Mouse (Mus musculus) bone marrow macrophage, adult 2 months (primary cell): Measurements from ENCODE around the gene Mroh2b. TPM values are rescaled to one million over a fixed set of nuclear protein-coding genes. Genes with fewer than 3 reads are reported as not detected.

Source experiments
- H3K27ac ChIP-seq: 2 replicates; pipeline ENCODE4 v1.5.1; 2012; ENCODE audit warnings: low read depth, low read length; ENCODE audit not compliant: insufficient read depth
- H3K4me1 ChIP-seq: 2 replicates; pipeline ENCODE4 v1.6.1; 2012; ENCODE audit warnings: low read length; ENCODE audit not compliant: control insufficient read depth, insufficient read depth
- H3K4me3 ChIP-seq: 2 replicates; pipeline ENCODE4 v1.5.1; 2012; ENCODE audit warnings: mild to moderate bottlenecking, low read length, moderate library complexity; ENCODE audit not compliant: insufficient read depth
- CTCF ChIP-seq: IDR thresholded peaks from 2 replicates; pipeline ENCODE4 v1.5.1; 2012; ENCODE audit warnings: low read depth, mild to moderate bottlenecking, low read length, moderate library complexity
- POLR2A ChIP-seq: IDR thresholded peaks from 2 replicates; pipeline ENCODE4 v1.6.1; 2012; ENCODE audit warnings: mild to moderate bottlenecking, low read depth, low read length, borderline replicate concordance
- polyA plus RNA-seq: library from polyadenylated mRNA; stranded (reverse); fragments of >200 nt; gene quantifications from 2 replicates; pipeline ENCODE4 v1.2.4, GENCODE M21; 2012; ENCODE audit not compliant: missing spikeins, insufficient read depth, insufficient read length

Gene Mroh2b
- polyA plus RNA-seq, result not detected in 2 replicates

DNA sequence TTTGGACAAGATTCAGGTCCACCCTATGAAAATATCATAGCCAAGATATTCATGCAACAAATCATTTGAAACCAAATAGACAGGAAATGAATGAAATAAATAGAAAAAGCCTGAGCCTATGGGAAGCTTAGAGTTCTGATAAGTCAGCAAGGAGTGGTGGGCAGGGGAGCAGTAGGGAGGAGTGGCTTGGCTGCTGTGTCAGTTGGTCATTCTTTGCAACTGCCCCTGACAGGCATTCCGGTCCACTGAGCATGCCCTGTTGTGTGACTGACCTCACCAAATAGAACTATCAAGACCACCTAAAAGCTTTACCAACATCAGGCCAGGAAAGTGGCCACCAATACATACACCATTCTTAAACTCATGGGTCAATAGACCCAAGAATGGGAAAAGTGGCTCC lies at the start of gene Mroh2b:
TSS of gene Mroh2b (plus strand) at position 301 of the 400 bp plus-strand sequence.
- TF ChIP-seq CTCF, result no peak
- TF ChIP-seq POLR2A, result no peak
- Histone ChIP-seq H3K27ac (no peak within 1 kb of the TSS), H3K4me1 (no peaks in the 10 kb centered on the region), H3K4me3 (no peak within 1 kb of the TSS)

DNA sequence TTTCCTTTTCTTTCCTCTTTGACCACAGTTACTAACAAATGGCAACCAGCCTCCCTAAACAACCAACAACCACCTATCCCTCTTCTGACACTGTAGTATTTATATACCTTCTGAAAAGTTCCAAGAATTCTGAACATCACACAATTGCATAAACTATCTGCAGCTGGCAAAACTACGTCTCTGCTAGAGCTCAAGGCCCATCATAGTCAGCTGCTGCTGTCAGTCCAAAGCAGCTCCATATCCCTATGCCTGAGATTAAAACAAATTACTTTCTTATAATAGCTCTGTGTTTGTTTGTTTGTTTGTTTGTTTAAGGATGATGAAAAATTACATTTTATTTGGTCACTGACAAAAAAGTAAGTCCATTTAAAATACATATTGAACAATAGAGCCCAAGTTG lies 48.5 kb upstream of the Mroh2b start:
- H3K4me1 ChIP-seq, result no peaks in the 10 kb centered on the region
- H3K27ac ChIP-seq, result no peak overlapping the region
- no peak overlapping the region for H3K4me3 ChIP-seq
- TF ChIP-seq CTCF (no peak), POLR2A (no peak)

DNA sequence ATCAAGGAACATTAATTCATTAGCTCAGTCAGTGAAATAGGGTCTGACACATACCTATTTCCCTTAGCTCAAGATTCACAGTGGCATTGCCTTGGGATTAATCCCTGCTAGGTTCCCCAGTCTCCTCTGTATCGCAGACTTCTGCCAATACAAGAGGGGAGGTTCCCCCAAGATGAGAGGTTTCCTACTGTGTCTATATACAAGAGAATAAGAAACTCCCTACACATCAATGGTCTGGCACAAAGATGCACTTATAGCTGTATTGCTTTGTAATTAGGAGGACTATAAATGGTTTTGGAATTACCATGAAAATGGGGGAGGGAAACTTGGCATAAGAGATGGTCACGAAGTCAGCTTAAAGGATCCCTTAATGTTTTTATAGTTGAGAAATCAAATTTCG lies 3.6 kb upstream of the Mroh2b start:
- Histone ChIP-seq H3K27ac (no peak overlapping the region), H3K4me3 (no peak overlapping the region), H3K4me1 (no peaks in the 10 kb centered on the region)
- TF ChIP-seq CTCF, result no peak
- no peak for TF ChIP-seq POLR2A

GRCm38 (mm10) chr15:4934731-4935130 lies 36.2 kb downstream of the Mroh2b start:
- Histone ChIP-seq H3K4me3 (no peak overlapping the region), H3K27ac (no peak overlapping the region), H3K4me1 (no peaks in the 10 kb centered on the region)
- TF ChIP-seq CTCF (no peak), POLR2A (no peak)

- no peaks in the 10 kb centered on the region for H3K4me1 ChIP-seq
- no peak for TF ChIP-seq CTCF
- TF ChIP-seq POLR2A, result no peak
- no peak overlapping the region for H3K27ac ChIP-seq
- H3K4me3 ChIP-seq, result no peak overlapping the region
Observed at GRCm38 (mm10) chr15:4973355-4973754, 74.8 kb downstream of the Mroh2b start.

- Histone ChIP-seq H3K4me1 (no peaks in the 10 kb centered on the region), H3K4me3 (no peak overlapping the region), H3K27ac (no peak overlapping the region)
- TF ChIP-seq CTCF, result no peak
- no peak for TF ChIP-seq POLR2A
Observed at GRCm38 (mm10) chr15:5002903-5003302, 104.4 kb downstream of the Mroh2b start.

DNA sequence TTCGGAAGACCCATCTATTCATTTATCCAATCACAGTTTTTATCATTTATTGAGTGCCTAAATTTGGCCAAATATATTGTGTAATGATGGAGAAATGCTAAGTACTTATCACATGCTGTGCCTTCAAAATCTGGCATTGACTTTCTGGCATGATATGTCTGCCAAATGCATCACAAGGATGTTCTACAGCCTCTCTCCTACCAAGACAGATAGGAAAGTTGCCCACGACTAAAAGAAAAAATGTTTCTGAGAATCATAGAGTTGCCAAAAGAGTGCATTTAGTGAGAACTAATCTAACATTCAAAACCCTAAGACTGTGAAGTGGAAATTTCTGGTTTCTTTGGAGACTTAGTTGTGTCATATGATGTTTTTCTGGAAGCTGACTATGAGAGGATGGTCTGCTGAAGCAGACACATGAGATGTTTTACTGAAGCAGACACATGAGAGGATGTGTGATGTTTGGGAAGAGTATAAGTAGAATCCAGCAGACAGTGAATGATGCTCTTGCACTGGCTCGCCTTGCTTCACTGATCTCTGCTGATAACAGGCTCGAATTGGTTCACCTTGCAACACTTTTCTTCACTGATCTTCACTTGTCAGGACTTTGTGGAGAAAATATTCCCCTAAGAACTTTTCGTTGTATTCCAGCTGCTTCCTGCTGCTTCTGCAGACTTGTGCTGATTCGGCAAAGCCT lies 105.1 kb downstream of the Mroh2b start:
- Histone ChIP-seq H3K4me3 (no peak overlapping the region), H3K27ac (no peak overlapping the region), H3K4me1 (no peaks in the 10 kb centered on the region)
- TF ChIP-seq CTCF (no peak), POLR2A (no peak)

- Histone ChIP-seq H3K4me1 (no peaks in the 10 kb centered on the region), H3K27ac (no peak overlapping the region), H3K4me3 (no peak overlapping the region)
- no peak for TF ChIP-seq CTCF
- TF ChIP-seq POLR2A, result no peak
Observed at GRCm38 (mm10) chr15:5009644-5010107, 111.1 kb downstream of the Mroh2b start.

Other genes starting within 250 kb of the Mroh2b start
- not detected in 2 replicates for gene C6, start 171.6 kb upstream of the Mroh2b start, polyA plus RNA-seq
- not detected in 2 replicates for gene C7, start 165.0 kb downstream of the Mroh2b start, polyA plus RNA-seq
- gene Card6, start 209.8 kb downstream of the Mroh2b start, polyA plus RNA-seq, result 6.9 and 8.0 TPM in 2 replicates
- 766 and 857 TPM in 2 replicates for gene Rpl37, start 217.9 kb downstream of the Mroh2b start, polyA plus RNA-seq
- gene Prkaa1, start 245.1 kb downstream of the Mroh2b start, polyA plus RNA-seq, result 29.3 and 31.6 TPM in 2 replicates